Mouse (Mus musculus): ENCODE measurements around the gene Gm49322. TPM values are rescaled to one million over a fixed set of nuclear protein-coding genes. Genes with fewer than 3 reads are reported as not detected.

Gene Gm49322
- polyA plus RNA-seq, 1 experiment from 2014 or later = 1.2 TPM

GRCm38 (mm10) chr10:80658194-80658840, 52.5 kb downstream of the Gm49322 start:
- Histone ChIP-seq H3K4me3 (no peak overlapping the region), H3K9ac (no peak overlapping the region), H3K36me3 (no peaks in the 10 kb centered on the region), H3K9me3 (replicated peaks) (no peaks in the 10 kb centered on the region), H3K4me1 (replicated peaks) (peaks cover 30% of the 10 kb centered on the region), H3K27me3 (no peaks in the 10 kb centered on the region), H3K4me2 (no peak overlapping the region), H3K27ac (no peak overlapping the region)
- no peak for ATAC-seq (replicated peaks; ENCODE audit: insufficient number of reproducible peaks, insufficient read depth, low FRiP score, low read depth)
- 81% methylated on average over 14 of the region's 14 CpGs for WGBS

- Histone ChIP-seq H3K4me2 (peak overlapping the region; percentile 41; the same call in 1 of the 2 replicates), H3K27ac (peak overlapping the region; percentile 19; the same call in 1 of the 2 replicates), H3K4me1 (replicated peaks) (peaks cover 31% of the 10 kb centered on the region), H3K9me3 (replicated peaks) (no peaks in the 10 kb centered on the region), H3K27me3 (no peaks in the 10 kb centered on the region), H3K9ac (no peak overlapping the region), H3K4me3 (no peak overlapping the region), H3K36me3 (no peaks in the 10 kb centered on the region)
- WGBS = 54% methylated on average over 4 of the region's 4 CpGs
- ATAC-seq (replicated peaks; ENCODE audit: insufficient number of reproducible peaks, insufficient read depth, low FRiP score, low read depth) = no peak
These were observed 53.0 kb downstream of the Gm49322 start for GRCm38 (mm10) chr10:80658841-80659202.

DNA sequence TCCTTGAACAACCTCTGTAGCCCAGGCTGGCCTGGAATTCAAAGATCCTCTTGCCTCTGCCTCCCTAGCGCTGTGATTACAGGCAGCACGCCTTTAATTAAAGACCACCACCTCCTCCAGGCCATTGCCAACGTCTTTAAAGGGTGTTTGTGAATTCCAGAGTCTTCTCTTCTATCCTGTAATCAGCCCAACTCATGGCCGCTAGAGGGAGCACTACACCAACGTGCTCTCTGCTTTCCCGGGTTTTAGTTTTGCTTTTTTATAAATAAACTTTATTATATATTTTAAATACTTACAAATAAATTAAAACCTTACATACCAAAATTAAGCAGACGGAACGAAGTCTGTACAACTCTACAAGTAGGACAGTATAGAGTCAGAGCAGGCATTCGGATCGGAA, 53.4 kb downstream of the Gm49322 start:
- WGBS = 13% methylated on average over 10 of the region's 10 CpGs

DNA sequence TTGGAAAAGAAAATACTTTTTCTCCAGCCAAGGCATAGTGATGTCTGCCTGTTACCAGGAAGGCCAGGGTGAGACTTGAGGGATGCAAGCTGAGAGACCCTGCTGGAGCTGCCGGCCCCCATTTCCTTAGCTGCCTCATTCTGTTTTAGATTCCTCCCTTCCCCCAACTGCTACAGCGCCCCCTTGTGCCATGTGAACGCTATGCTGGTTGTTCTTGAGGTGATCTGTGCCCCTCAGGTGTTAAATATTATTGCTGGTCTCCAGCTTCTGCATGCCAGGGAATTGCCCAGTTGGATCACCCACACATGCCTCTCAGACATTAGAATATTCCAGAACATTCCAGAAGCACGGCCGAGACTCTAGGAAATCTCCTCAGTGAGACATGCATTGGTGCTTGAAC, 55.3 kb downstream of the Gm49322 start:
- Histone ChIP-seq H3K4me3 (no peak overlapping the region), H3K9me3 (replicated peaks) (no peaks in the 10 kb centered on the region), H3K36me3 (peaks cover under 1% of the 10 kb centered on the region), H3K27me3 (no peaks in the 10 kb centered on the region), H3K9ac (no peak overlapping the region), H3K4me1 (replicated peaks) (peaks cover 35% of the 10 kb centered on the region), H3K27ac (no peak overlapping the region), H3K4me2 (no peak overlapping the region)
- 43% methylated on average over 5 of the region's 5 CpGs for WGBS
- ATAC-seq (replicated peaks; ENCODE audit: insufficient number of reproducible peaks, insufficient read depth, low FRiP score, low read depth) = no peak

More for the DNA sequence above, 53.4 kb downstream of the Gm49322 start:
- no peaks in the 10 kb centered on the region for H3K36me3 ChIP-seq
- no peaks in the 10 kb centered on the region for H3K27me3 ChIP-seq
- peak overlapping the region; percentile 27 for H3K4me3 ChIP-seq
- no peak overlapping the region for H3K9ac ChIP-seq
- peak overlapping the region; percentile 41 for H3K4me2 ChIP-seq
- ATAC-seq (replicated peaks; ENCODE audit: insufficient number of reproducible peaks, insufficient read depth, low FRiP score, low read depth) = no peak
- no peaks in the 10 kb centered on the region for H3K9me3 ChIP-seq (replicated peaks)
- peak overlapping the region; percentile 19; the same call in 1 of the 2 replicates for H3K27ac ChIP-seq
- H3K4me1 ChIP-seq (replicated peaks) = peaks cover 33% of the 10 kb centered on the region

DNA sequence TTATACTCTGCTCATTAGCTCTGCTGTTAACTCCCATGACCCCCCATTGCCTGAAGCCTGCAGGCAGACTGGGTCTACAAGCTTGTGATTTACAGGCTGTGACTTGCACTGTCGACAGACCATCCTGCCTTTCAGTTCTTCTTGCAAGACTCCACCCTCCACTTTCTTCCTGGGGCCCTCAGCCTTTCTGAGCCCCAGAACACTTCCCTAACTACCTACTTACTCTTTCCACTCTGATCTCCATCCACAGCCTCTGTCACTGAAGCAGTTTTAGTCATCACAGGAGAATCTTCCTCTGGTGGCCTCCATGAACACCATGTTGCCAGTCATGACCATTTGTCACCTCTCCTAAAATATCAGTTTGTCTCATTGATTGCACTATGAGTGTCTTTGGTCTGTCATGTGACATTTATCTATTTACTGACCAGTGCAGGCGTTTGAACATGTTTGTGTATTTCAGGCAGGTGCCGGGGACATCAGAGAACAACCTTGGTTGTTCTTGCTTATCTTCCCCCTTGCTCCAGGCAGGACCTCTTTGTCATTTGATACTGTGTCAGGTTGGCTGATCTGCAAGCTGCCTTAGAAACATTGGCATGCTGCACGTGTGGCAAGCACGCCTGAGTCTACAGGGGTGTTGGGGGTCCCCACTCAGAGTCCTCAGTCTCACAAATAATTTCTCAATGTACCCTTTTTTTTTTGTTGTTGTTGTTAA, 57.8 kb downstream of the Gm49322 start:
- Histone ChIP-seq H3K4me1 (replicated peaks) (peaks cover 41% of the 10 kb centered on the region), H3K4me2 (no peak overlapping the region), H3K9me3 (replicated peaks) (no peaks in the 10 kb centered on the region), H3K4me3 (no peak overlapping the region), H3K36me3 (peaks cover 26% of the 10 kb centered on the region), H3K9ac (no peak overlapping the region; the same call in 1 of the 2 replicates), H3K27ac (peak overlapping the region; percentile 95), H3K27me3 (no peaks in the 10 kb centered on the region)
- 25% methylated on average over 5 of the region's 5 CpGs for WGBS
- no peak for ATAC-seq (replicated peaks; ENCODE audit: insufficient number of reproducible peaks, insufficient read depth, low FRiP score, low read depth)

DNA sequence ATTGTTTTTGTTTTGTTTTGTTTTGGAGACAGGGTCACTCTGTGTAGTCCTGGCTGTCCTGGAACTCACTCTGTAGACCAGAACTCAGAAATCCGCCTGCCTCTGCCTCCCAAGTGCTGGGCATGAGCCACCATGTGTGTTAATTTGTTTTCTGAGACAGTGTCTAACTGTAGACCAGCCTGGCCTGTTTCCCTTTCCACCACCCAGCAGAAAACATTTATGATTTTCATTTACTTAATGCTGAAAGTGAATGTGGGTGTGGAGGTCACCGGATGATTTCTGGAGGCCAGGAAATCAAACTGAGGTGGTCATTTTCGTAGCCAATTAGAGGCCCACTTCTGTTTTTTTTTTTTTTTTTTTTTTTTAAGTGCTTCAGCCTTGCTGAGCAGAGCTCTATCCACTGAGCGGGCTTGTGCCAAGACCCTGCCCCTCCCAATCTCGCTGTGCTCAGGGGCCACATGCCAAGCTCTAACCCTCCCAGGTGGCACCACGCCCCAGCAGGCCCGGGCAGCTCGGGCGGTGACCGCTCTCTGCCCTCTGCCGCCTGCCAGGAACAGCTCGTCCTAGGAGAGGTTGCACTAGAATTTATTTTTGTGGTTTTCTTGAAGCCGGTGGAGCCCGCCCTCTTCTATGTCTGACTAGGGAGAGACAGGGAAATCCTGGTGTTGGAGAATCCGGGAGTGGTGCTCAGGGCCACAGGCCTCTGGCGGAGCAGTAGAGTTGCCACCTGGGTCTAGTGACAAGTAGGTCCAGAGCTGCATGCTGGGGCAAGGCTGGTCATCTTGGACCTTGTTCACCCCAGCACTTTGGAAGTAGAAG, 58.6 kb downstream of the Gm49322 start:
- peak overlapping the region; percentile 43; the same call in 1 of the 2 replicates for H3K9ac ChIP-seq
- H3K27me3 ChIP-seq = no peaks in the 10 kb centered on the region
- H3K27ac ChIP-seq = peak overlapping the region; percentile 95
- peak overlapping the region; percentile 48 for H3K4me2 ChIP-seq
- WGBS = 12% methylated on average over 16 of the region's 16 CpGs
- peaks cover 34% of the 10 kb centered on the region for H3K36me3 ChIP-seq
- no peaks in the 10 kb centered on the region for H3K9me3 ChIP-seq (replicated peaks)
- peaks cover 41% of the 10 kb centered on the region for H3K4me1 ChIP-seq (replicated peaks)
- H3K4me3 ChIP-seq = peak overlapping the region; percentile 19
- ATAC-seq (replicated peaks; ENCODE audit: insufficient number of reproducible peaks, insufficient read depth, low FRiP score, low read depth) = peak; percentile 78

DNA sequence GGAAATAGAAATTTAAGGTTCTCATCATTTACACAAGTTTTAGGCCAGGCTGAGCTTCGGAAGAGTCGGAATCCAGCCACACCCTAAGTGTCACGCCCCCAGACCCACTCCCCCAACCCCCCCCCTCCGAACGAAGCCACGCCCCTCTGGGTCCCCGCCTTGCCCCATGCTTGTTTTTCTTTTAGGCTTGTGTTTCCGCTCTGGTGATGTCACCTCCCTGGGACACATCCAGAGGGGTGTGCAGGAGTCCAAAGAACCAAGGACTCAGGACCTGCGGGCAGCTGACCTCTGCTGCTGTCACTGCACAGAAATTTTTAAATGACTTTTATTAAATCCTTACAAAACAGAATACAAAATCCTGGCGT, 59.2 kb downstream of the Gm49322 start:
- H3K4me2 ChIP-seq = peak overlapping the region; percentile 48

More for the DNA sequence above, 59.2 kb downstream of the Gm49322 start:
- peak overlapping the region; percentile 95 for H3K27ac ChIP-seq
- H3K27me3 ChIP-seq = no peaks in the 10 kb centered on the region
- WGBS = 10% methylated on average over 10 of the region's 10 CpGs
- peaks cover 39% of the 10 kb centered on the region for H3K36me3 ChIP-seq
- no peaks in the 10 kb centered on the region for H3K9me3 ChIP-seq (replicated peaks)
- peak overlapping the region; percentile 19 for H3K4me3 ChIP-seq
- H3K4me1 ChIP-seq (replicated peaks) = peaks cover 47% of the 10 kb centered on the region
- peak; percentile 67 for ATAC-seq (replicated peaks; ENCODE audit: insufficient number of reproducible peaks, insufficient read depth, low FRiP score, low read depth)
- H3K9ac ChIP-seq = peak overlapping the region; percentile 43; the same call in 1 of the 2 replicates

Small RNA genes lying within 50 kb of the gene (microRNA-seq; reads per million reads assigned to microRNA genes)
- gene Mir6912 = 1.1 reads per million

Other genes with a start within 250 kb of the Gm49322 start
- gene Plk5, start 249.6 kb upstream of the Gm49322 start, polyA plus RNA-seq (2015; fragmentation: Nextera tagmentation; extraction: Ambion mirVana) = 0.06 and 0.09 TPM in 2 replicates
- gene Mex3d, start 218.4 kb upstream of the Gm49322 start, polyA plus RNA-seq (2015; fragmentation: Nextera tagmentation; extraction: Ambion mirVana) = 4.8 and 5.2 TPM in 2 replicates
- 122 and 177 TPM in 2 replicates for gene Mbd3, start 206.5 kb upstream of the Gm49322 start, polyA plus RNA-seq (2015; fragmentation: Nextera tagmentation; extraction: Ambion mirVana)
- 1,499 and 1,535 TPM in 2 replicates for gene Uqcr11, start 199.2 kb upstream of the Gm49322 start, polyA plus RNA-seq (2015; fragmentation: Nextera tagmentation; extraction: Ambion mirVana)
- gene Tcf3, start 172.4 kb upstream of the Gm49322 start, polyA plus RNA-seq (2015; fragmentation: Nextera tagmentation; extraction: Ambion mirVana) = 41.3 and 67.2 TPM in 2 replicates
- gene Onecut3, start 111.2 kb upstream of the Gm49322 start, polyA plus RNA-seq (2015; fragmentation: Nextera tagmentation; extraction: Ambion mirVana) = not detected in 2 replicates
- gene Atp8b3, start 66.9 kb upstream of the Gm49322 start, polyA plus RNA-seq (2015; fragmentation: Nextera tagmentation; extraction: Ambion mirVana) = 0.05 and 0.06 TPM in 2 replicates
- 13.6 and 20.2 TPM in 2 replicates for gene Rexo1, start 44.5 kb upstream of the Gm49322 start, polyA plus RNA-seq (2015; fragmentation: Nextera tagmentation; extraction: Ambion mirVana)
- gene Klf16, start 28.7 kb upstream of the Gm49322 start, polyA plus RNA-seq (2015; fragmentation: Nextera tagmentation; extraction: Ambion mirVana) = 4.7 and 6.4 TPM in 2 replicates
- 84.2 and 110 TPM in 2 replicates for gene Abhd17a, start 15.7 kb upstream of the Gm49322 start, polyA plus RNA-seq (2015; fragmentation: Nextera tagmentation; extraction: Ambion mirVana)
- 55.9 and 71.6 TPM in 2 replicates for gene Scamp4, start 3.1 kb upstream of the Gm49322 start, polyA plus RNA-seq (2015; fragmentation: Nextera tagmentation; extraction: Ambion mirVana)
- 3.0 and 3.9 TPM in 2 replicates for gene Adat3, start 3.1 kb upstream of the Gm49322 start, polyA plus RNA-seq (2015; fragmentation: Nextera tagmentation; extraction: Ambion mirVana)
- gene Csnk1g2, start 16.8 kb downstream of the Gm49322 start, polyA plus RNA-seq (2015; fragmentation: Nextera tagmentation; extraction: Ambion mirVana) = 78.2 and 112 TPM in 2 replicates
- 45.4 and 64.8 TPM in 2 replicates for gene Btbd2, start 51.0 kb downstream of the Gm49322 start, polyA plus RNA-seq (2015; fragmentation: Nextera tagmentation; extraction: Ambion mirVana)
- 70.8 and 99.5 TPM in 2 replicates for gene Mknk2, start 72.1 kb downstream of the Gm49322 start, polyA plus RNA-seq (2015; fragmentation: Nextera tagmentation; extraction: Ambion mirVana)
- gene Mob3a, start 96.0 kb downstream of the Gm49322 start, polyA plus RNA-seq (2015; fragmentation: Nextera tagmentation; extraction: Ambion mirVana) = 22.1 and 33.6 TPM in 2 replicates
- 10.4 and 14.6 TPM in 2 replicates for gene Izumo4, start 96.2 kb downstream of the Gm49322 start, polyA plus RNA-seq (2015; fragmentation: Nextera tagmentation; extraction: Ambion mirVana)
- 45.0 and 51.4 TPM in 2 replicates for gene Ap3d1, start 136.2 kb downstream of the Gm49322 start, polyA plus RNA-seq (2015; fragmentation: Nextera tagmentation; extraction: Ambion mirVana)
- 16.1 and 22.4 TPM in 2 replicates for gene Dot1l, start 149.2 kb downstream of the Gm49322 start, polyA plus RNA-seq (2015; fragmentation: Nextera tagmentation; extraction: Ambion mirVana)
- gene Sf3a2, start 192.2 kb downstream of the Gm49322 start, polyA plus RNA-seq (2015; fragmentation: Nextera tagmentation; extraction: Ambion mirVana) = 38.3 and 48.3 TPM in 2 replicates
- 65.2 and 83.1 TPM in 2 replicates for gene Plekhj1, start 192.6 kb downstream of the Gm49322 start, polyA plus RNA-seq (2015; fragmentation: Nextera tagmentation; extraction: Ambion mirVana)
- gene Amh, start 199.2 kb downstream of the Gm49322 start, polyA plus RNA-seq (2015; fragmentation: Nextera tagmentation; extraction: Ambion mirVana) = 0.16 and 0.19 TPM in 2 replicates
- 4.0 and 5.1 TPM in 2 replicates for gene Jsrp1, start 207.5 kb downstream of the Gm49322 start, polyA plus RNA-seq (2015; fragmentation: Nextera tagmentation; extraction: Ambion mirVana)
- 1,772 and 2,077 TPM in 2 replicates for gene Oaz1, start 220.6 kb downstream of the Gm49322 start, polyA plus RNA-seq (2015; fragmentation: Nextera tagmentation; extraction: Ambion mirVana)
- 0.29 and 0.43 TPM in 2 replicates for gene Lingo3, start 238.0 kb downstream of the Gm49322 start, polyA plus RNA-seq (2015; fragmentation: Nextera tagmentation; extraction: Ambion mirVana)
- 153 and 154 TPM in 2 replicates for gene Lsm7, start 249.2 kb downstream of the Gm49322 start, polyA plus RNA-seq (2015; fragmentation: Nextera tagmentation; extraction: Ambion mirVana)
- 23.1 and 32.5 TPM in 2 replicates for gene Sppl2b, start 249.3 kb downstream of the Gm49322 start, polyA plus RNA-seq (2015; fragmentation: Nextera tagmentation; extraction: Ambion mirVana)